Mouse (Mus musculus): ENCODE measurements around the gene Gm20481.

GRCm38 (mm10) chr17:34994751-34995150 is 25.0 kb downstream of the Gm20481 start:
- TF ChIP-seq POLR2A (IDR thresholded peaks at IDR 0.05; ENCODE audit: low read depth, low read length) = no peak
- no peak for TF ChIP-seq CTCF (IDR thresholded peaks at IDR 0.05; ENCODE audit: extremely low read depth, insufficient read depth, insufficient read length, insufficient replicate concordance)
